Mouse (Mus musculus) liver, postnatal 0 days (tissue): ENCODE data around the gene Keap1.

ENCODE experiments used
- CTCF ChIP-seq: sonication (generic); IDR thresholded peaks from 2 replicates; pipeline ENCODE4 v1.5.1; 2016; ENCODE audit warnings: antibody characterized with exemption, low read depth
- EP300 ChIP-seq: IDR thresholded peaks from 2 replicates; pipeline ENCODE4 v1.6.1; 2016; ENCODE audit warnings: antibody characterized with exemption, low read depth, mild to moderate bottlenecking

- TF ChIP-seq CTCF (no peak), EP300 (no peak)
Observed at GRCm38 (mm10) chr9:21276307-21276706, 37.1 kb upstream of the Keap1 start.
